Mouse (Mus musculus) hindbrain, postnatal 0 days (tissue): ENCODE measurements around the gene Podnl1. TPM values are rescaled to one million over a fixed set of nuclear protein-coding genes. Genes with fewer than 3 reads are reported as not detected.
A peak's percentile ranks its signal among the peaks of the same experiment; 100 is the strongest.

ENCODE experiments used
- ATAC-seq: fragments of 200-750 bp; cut with Nextera tagmentation; 2 replicates; pipeline ENCODE4 v1.8.0; 2017; ENCODE audit warnings: mild to moderate bottlenecking, moderate TSS enrichment, moderate library complexity
- DNase-seq: peaks from one replicate; pipeline ENCODE4 v3.0.0-alpha.2; 2015; ENCODE audit warnings: low spot score
- H3K27ac ChIP-seq: fragments of 300-500 bp; sonication (generic); 2 replicates; pipeline ENCODE4 v1.5.1; 2014; ENCODE audit warnings: mild to moderate bottlenecking
- H3K27me3 ChIP-seq: fragments of 300-500 bp; sonication (generic); 2 replicates; pipeline ENCODE4 v1.6.1; 2014; ENCODE audit warnings: low read length, mixed read lengths; ENCODE audit not compliant: insufficient read depth
- H3K36me3 ChIP-seq: fragments of 300-500 bp; sonication (generic); 2 replicates; pipeline ENCODE4 v1.6.1; 2014; ENCODE audit warnings: low read length, mixed read lengths; ENCODE audit not compliant: insufficient read depth
- H3K4me1 ChIP-seq: fragments of 300-500 bp; sonication (generic); 2 replicates; pipeline ENCODE4 v1.6.1; 2014; ENCODE audit warnings: antibody characterized with exemption, low read length, mixed read lengths; ENCODE audit not compliant: insufficient read depth
- H3K4me2 ChIP-seq: fragments of 300-500 bp; sonication (generic); 2 replicates; pipeline ENCODE4 v1.6.1; 2014; ENCODE audit warnings: low read depth, mild to moderate bottlenecking, low read length, moderate library complexity, mixed read lengths
- H3K4me3 ChIP-seq: fragments of 300-500 bp; sonication (generic); 2 replicates; pipeline ENCODE4 v1.5.1; 2014; ENCODE audit warnings: low read length
- H3K9ac ChIP-seq: fragments of 300-500 bp; sonication (generic); replicated peaks from 2 replicates; pipeline ENCODE4 v1.6.1; 2014; ENCODE audit warnings: mild to moderate bottlenecking, low read length, moderate library complexity, mixed read lengths
- H3K9me3 ChIP-seq: fragments of 300-500 bp; sonication (generic); 2 replicates; pipeline ENCODE4 v1.6.1; 2016; ENCODE audit warnings: low read length, mixed read lengths
- CTCF ChIP-seq: IDR thresholded peaks from 2 replicates; pipeline ENCODE4 v1.5.1; 2016; ENCODE audit warnings: antibody characterized with exemption, control low read depth, low read depth
- WGBS: fragments of 180-500 bp; shearing (Covaris S2); extraction: QIAGEN DNeasy Blood & Tissue Kit; methylation state at CpG from one replicate; pipeline ENCODE4 v1.1.7; 2014; 5-methylcytosine and 5-hydroxymethylcytosine counted together
- microRNA counts: library from miRNA; unstranded; fragments of <30 nt; microRNA quantifications from one replicate; lab custom pipeline; 2015
- microRNA-seq, 2 experiments: library from miRNA; unstranded; fragments of <30 nt; microRNA quantifications; one replicate each; pipeline ENCODE4; 2016
- polyA plus RNA-seq: library from polyadenylated mRNA; unstranded; fragments of >200 nt; fragmentation: Nextera tagmentation; extraction: Ambion mirVana; gene quantifications from 2 replicates; pipeline ENCODE4 v1.2.1, GENCODE M21; 2015
- total RNA-seq: library from RNA; depleted of rRNA; stranded (reverse); fragments of >200 nt; gene quantifications from 2 replicates; pipeline ENCODE4 v1.2.3, GENCODE M21; 2014; rRNA removed

Gene Podnl1
- total and polyA plus RNA-seq, 2 experiments from 2014 or later = 0.41 TPM; not detected in 1

GRCm38 (mm10) chr8:84180530-84181190 lies 54.9 kb downstream of the Podnl1 start:
- no peaks in the 10 kb centered on the region for H3K36me3 ChIP-seq
- ATAC-seq (peak; percentile 30), DNase-seq (peak; percentile 55)
- peak overlapping the region; percentile 50 for H3K4me2 ChIP-seq
- TF ChIP-seq CTCF = no peak
- H3K9me3 ChIP-seq = no peaks in the 10 kb centered on the region
- peak overlapping the region; percentile 4; the same call in 1 of the 2 replicates for H3K27ac ChIP-seq
- peak overlapping the region; percentile 0; the same call in 1 of the 2 replicates for H3K4me3 ChIP-seq
- H3K4me1 ChIP-seq = peaks cover 29% of the 10 kb centered on the region
- peak overlapping the region; percentile 35; the same call in 1 of the 2 replicates for H3K9ac ChIP-seq
- WGBS = 4% methylated on average over 16 of the region's 16 CpGs
- no peaks in the 10 kb centered on the region for H3K27me3 ChIP-seq

MicroRNAs encoded within 50 kb of the gene (microRNA counts, 519-probe panel; counts per million panel counts)
- microRNA mmu-miR-181c (lab: Ali Mortazavi, UCI) (3,722 counts per million, percentile 65 among the panel's probes with 10 or more counts), microRNA mmu-miR-709 (lab: Ali Mortazavi, UCI) (3,618 counts per million, percentile 62 among the panel's probes with 10 or more counts)

Small RNAs within 50 kb of the gene (microRNA-seq; reads per million reads assigned to microRNA genes)
- gene Gm25110 (0 reads per million in 2 experiments), gene Mir181c (12,131 to 13,302 reads per million in 2 experiments), gene Mir181d (4,057 to 5,646 reads per million in 2 experiments), gene Mir709 (0 reads per million in 2 experiments)

Other genes starting within 250 kb of the Podnl1 start
- gene Adgrl1, start 225.9 kb upstream of the Podnl1 start, total RNA-seq = 393 and 469 TPM in 2 replicates
- 54.2 and 54.6 TPM in 2 replicates for gene Adgrl1, start 225.9 kb upstream of the Podnl1 start, polyA plus RNA-seq
- gene Gm10644, start 170.8 kb upstream of the Podnl1 start, total RNA-seq = 0.40 and 1.7 TPM in 2 replicates
- 0.43 and 0.56 TPM in 2 replicates for gene Gm10644, start 170.8 kb upstream of the Podnl1 start, polyA plus RNA-seq
- gene Asf1b, start 170.5 kb upstream of the Podnl1 start, total RNA-seq = 4.7 and 5.6 TPM in 2 replicates
- 8.3 and 10.6 TPM in 2 replicates for gene Asf1b, start 170.5 kb upstream of the Podnl1 start, polyA plus RNA-seq
- gene Prkaca, start 153.0 kb upstream of the Podnl1 start, total RNA-seq = 198 and 213 TPM in 2 replicates
- 257 and 268 TPM in 2 replicates for gene Prkaca, start 153.0 kb upstream of the Podnl1 start, polyA plus RNA-seq
- 58.6 and 96.8 TPM in 2 replicates for gene Samd1, start 128.3 kb upstream of the Podnl1 start, total RNA-seq
- 5.7 and 5.9 TPM in 2 replicates for gene Samd1, start 128.3 kb upstream of the Podnl1 start, polyA plus RNA-seq
- gene 1700067K01Rik, start 124.5 kb upstream of the Podnl1 start, total RNA-seq = not detected in 2 replicates
- 0.49 and 0.51 TPM in 2 replicates for gene 1700067K01Rik, start 124.5 kb upstream of the Podnl1 start, polyA plus RNA-seq
- gene 2210011C24Rik, start 113.8 kb upstream of the Podnl1 start, total RNA-seq = 0.25 and 4.2 TPM in 2 replicates
- gene 2210011C24Rik, start 113.8 kb upstream of the Podnl1 start, polyA plus RNA-seq = 1.2 and 1.9 TPM in 2 replicates
- gene Palm3, start 104.5 kb upstream of the Podnl1 start, total RNA-seq = 4.5 and 9.6 TPM in 2 replicates
- gene Palm3, start 104.5 kb upstream of the Podnl1 start, polyA plus RNA-seq = 8.2 and 8.8 TPM in 2 replicates
- gene Il27ra, start 83.4 kb upstream of the Podnl1 start, total RNA-seq = 0.29 and 0.47 TPM in 2 replicates
- gene Il27ra, start 83.4 kb upstream of the Podnl1 start, polyA plus RNA-seq = 0.29 and 0.62 TPM in 2 replicates
- gene Rln3, start 81.0 kb upstream of the Podnl1 start, total RNA-seq = 9.0 and 18.8 TPM in 2 replicates
- 6.1 and 6.6 TPM in 2 replicates for gene Rln3, start 81.0 kb upstream of the Podnl1 start, polyA plus RNA-seq
- gene Gm10643, start 60.9 kb upstream of the Podnl1 start, total RNA-seq = 0.25 and 3.0 TPM in 2 replicates
- gene Gm10643, start 60.9 kb upstream of the Podnl1 start, polyA plus RNA-seq = 1.6 and 2.4 TPM in 2 replicates
- 29.0 and 30.0 TPM in 2 replicates for gene Rfx1, start 59.2 kb upstream of the Podnl1 start, total RNA-seq
- 6.0 and 6.2 TPM in 2 replicates for gene Rfx1, start 59.2 kb upstream of the Podnl1 start, polyA plus RNA-seq
- gene Dcaf15, start 21.2 kb upstream of the Podnl1 start, total RNA-seq = 77.0 and 77.6 TPM in 2 replicates
- 18.4 and 18.5 TPM in 2 replicates for gene Dcaf15, start 21.2 kb upstream of the Podnl1 start, polyA plus RNA-seq
- 66.2 and 75.1 TPM in 2 replicates for gene Cc2d1a, start 21.9 kb downstream of the Podnl1 start, total RNA-seq
- 47.1 and 49.6 TPM in 2 replicates for gene Cc2d1a, start 21.9 kb downstream of the Podnl1 start, polyA plus RNA-seq
- 3.3 and 5.9 TPM in 2 replicates for gene 4930432K21Rik, start 22.0 kb downstream of the Podnl1 start, total RNA-seq
- 2.7 and 3.0 TPM in 2 replicates for gene 4930432K21Rik, start 22.0 kb downstream of the Podnl1 start, polyA plus RNA-seq
- gene Nanos3, start 59.2 kb downstream of the Podnl1 start, total RNA-seq = 2.3 and 3.2 TPM in 2 replicates
- gene Nanos3, start 59.2 kb downstream of the Podnl1 start, polyA plus RNA-seq = 11.5 and 15.5 TPM in 2 replicates
- 44.1 and 50.6 TPM in 2 replicates for gene Zswim4, start 111.1 kb downstream of the Podnl1 start, total RNA-seq
- gene Zswim4, start 111.1 kb downstream of the Podnl1 start, polyA plus RNA-seq = 11.0 and 11.3 TPM in 2 replicates
- 69.4 and 79.5 TPM in 2 replicates for gene D8Ertd738e, start 123.7 kb downstream of the Podnl1 start, total RNA-seq
- 318 and 325 TPM in 2 replicates for gene D8Ertd738e, start 123.7 kb downstream of the Podnl1 start, polyA plus RNA-seq
- gene Mri1, start 131.3 kb downstream of the Podnl1 start, total RNA-seq = 46.1 and 71.6 TPM in 2 replicates
- 41.6 and 44.7 TPM in 2 replicates for gene Mri1, start 131.3 kb downstream of the Podnl1 start, polyA plus RNA-seq
- gene Ccdc130, start 144.4 kb downstream of the Podnl1 start, total RNA-seq = 6.0 and 7.5 TPM in 2 replicates
- 12.4 and 12.9 TPM in 2 replicates for gene Ccdc130, start 144.4 kb downstream of the Podnl1 start, polyA plus RNA-seq